Mouse (Mus musculus) limb, embryonic 10.5 days (tissue): ENCODE measurements at regions not wholly inside any gene's neighbourhood (a gene's known extent, or its start where the extent isn't known, plus 50 kb on each side); places are given as distances from the start of the nearest gene placed in this dataset.

ENCODE experiments used
- DNase-seq: peaks from one replicate; pipeline ENCODE4 v3.0.0-alpha.2; 2017; ENCODE audit warnings: low spot score
- H3K27ac ChIP-seq: fragments of 300-500 bp; sonication (generic); 2 replicates; pipeline ENCODE4 v1.5.1; 2016; ENCODE audit warnings: mild to moderate bottlenecking
- H3K27me3 ChIP-seq: fragments of 300-500 bp; sonication (generic); 2 replicates; pipeline ENCODE4 v1.6.1; 2016; ENCODE audit warnings: low read depth, mild to moderate bottlenecking; ENCODE audit not compliant: poor library complexity, severe bottlenecking
- H3K36me3 ChIP-seq: fragments of 300-500 bp; sonication (generic); 2 replicates; pipeline ENCODE4 v1.6.1; 2016; ENCODE audit warnings: mild to moderate bottlenecking, moderate library complexity
- H3K4me1 ChIP-seq: fragments of 300-500 bp; sonication (generic); 2 replicates; pipeline ENCODE4 v1.6.1; 2016
- H3K4me3 ChIP-seq: fragments of 300-500 bp; sonication (generic); 2 replicates; pipeline ENCODE4 v1.5.1; 2016; ENCODE audit warnings: mild to moderate bottlenecking, moderate library complexity
- H3K9me3 ChIP-seq: fragments of 300-500 bp; sonication (generic); replicated peaks from 2 replicates; pipeline ENCODE4 v1.6.1; 2016; ENCODE audit warnings: mild to moderate bottlenecking
- WGBS: fragments of 180-500 bp; shearing (Covaris S2); methylation state at CpG from one replicate; pipeline ENCODE4 v1.1.7; 2016; 5-methylcytosine and 5-hydroxymethylcytosine counted together

DNA sequence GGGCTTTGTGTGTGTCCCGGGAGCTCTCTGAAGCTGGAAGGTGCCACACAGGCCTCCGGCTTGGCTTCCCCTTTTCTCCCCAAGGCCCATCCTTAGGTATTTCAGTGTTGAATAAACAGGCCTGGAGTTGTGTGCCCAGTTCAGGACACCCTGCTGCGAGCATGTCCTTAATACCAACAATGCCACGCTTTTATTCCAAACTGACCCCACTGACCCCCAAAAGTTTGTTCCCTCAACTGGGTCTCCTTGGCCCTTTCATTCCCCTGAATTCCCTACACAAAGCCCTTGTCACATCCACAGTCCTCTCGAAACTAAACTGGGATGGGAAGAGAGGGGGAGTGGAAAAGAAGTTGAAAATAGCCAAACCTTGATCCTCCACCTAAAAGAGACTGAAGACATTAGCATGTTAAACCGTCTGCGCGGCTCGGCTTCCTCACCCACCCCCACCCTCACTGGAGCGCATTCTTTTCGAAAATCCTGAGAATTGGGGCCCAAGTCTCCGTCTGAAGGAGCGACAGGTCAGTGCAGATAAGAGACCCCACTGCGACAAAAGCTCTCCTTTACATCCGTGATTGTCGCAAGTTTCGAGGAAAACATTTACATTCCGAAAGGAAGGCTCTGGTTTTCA lies 283.7 kb downstream of the Pmp22 start:
- WGBS = 6% methylated on average over 18 of the region's 18 CpGs
- Histone ChIP-seq H3K27me3 (peaks cover 41% of the 10 kb centered on the region), H3K9me3 (no peaks in the 10 kb centered on the region), H3K4me3 (peak overlapping the region; percentile 43), H3K27ac (peak overlapping the region; percentile 39; the same call in 1 of the 2 replicates), H3K4me1 (peaks cover 15% of the 10 kb centered on the region), H3K36me3 (no peaks in the 10 kb centered on the region)
- peak; percentile 40 for DNase-seq

DNA sequence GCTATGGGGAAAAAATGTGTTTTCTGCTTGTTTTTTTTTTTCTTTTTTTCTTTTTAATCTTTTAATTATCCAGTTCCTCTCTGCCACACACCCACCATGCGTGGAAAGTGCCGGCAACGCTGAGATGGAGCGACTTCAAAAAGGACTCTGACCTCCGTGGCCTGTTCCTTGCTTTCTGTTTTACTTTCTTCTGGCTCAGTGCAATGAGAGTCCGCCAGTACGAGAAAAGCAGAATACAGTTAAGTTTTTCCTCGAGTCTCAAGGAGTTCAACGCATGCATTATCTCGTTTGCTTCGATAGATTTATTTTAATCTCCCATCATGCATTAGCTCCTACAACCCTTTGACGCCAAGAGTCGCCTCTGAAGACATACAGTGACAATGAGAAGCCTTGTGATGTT lies 284.3 kb downstream of the Pmp22 start:
- H3K27ac ChIP-seq = no peak overlapping the region
- DNase-seq = no peak
- 18% methylated on average over 13 of the region's 13 CpGs for WGBS
- H3K36me3 ChIP-seq = no peaks in the 10 kb centered on the region
- no peaks in the 10 kb centered on the region for H3K9me3 ChIP-seq
- peaks cover 15% of the 10 kb centered on the region for H3K4me1 ChIP-seq
- peak overlapping the region; percentile 43 for H3K4me3 ChIP-seq
- H3K27me3 ChIP-seq = peaks cover 38% of the 10 kb centered on the region

DNA sequence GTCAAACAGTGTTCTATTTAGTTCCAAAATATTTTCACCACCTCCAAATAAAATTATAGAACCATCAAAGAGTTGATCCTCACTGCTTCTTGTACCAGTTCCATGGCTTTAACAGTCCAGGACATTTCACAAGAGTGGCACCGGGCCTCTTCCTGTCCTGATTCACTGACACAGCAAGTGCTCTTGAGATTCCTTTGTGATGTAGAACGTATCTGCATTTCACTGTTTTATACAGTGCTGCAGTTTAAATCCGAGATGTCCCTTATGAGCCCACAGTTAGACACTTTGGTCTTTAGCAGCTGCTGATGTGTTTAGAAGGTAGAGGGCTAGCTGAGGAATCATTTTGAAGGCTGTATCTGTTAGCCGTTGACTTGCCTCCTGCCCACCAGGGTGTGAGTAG lies 284.8 kb downstream of the Pmp22 start:
- peaks cover 42% of the 10 kb centered on the region for H3K27me3 ChIP-seq
- peaks cover 15% of the 10 kb centered on the region for H3K4me1 ChIP-seq
- H3K9me3 ChIP-seq = no peaks in the 10 kb centered on the region
- DNase-seq = no peak
- H3K36me3 ChIP-seq = no peaks in the 10 kb centered on the region
- 84% methylated on average over 4 of the region's 4 CpGs for WGBS
- no peak overlapping the region for H3K27ac ChIP-seq
- H3K4me3 ChIP-seq = no peak overlapping the region

- H3K27ac ChIP-seq = no peak overlapping the region
- H3K4me3 ChIP-seq = no peak overlapping the region
- DNase-seq = no peak
- peaks cover 31% of the 10 kb centered on the region for H3K27me3 ChIP-seq
- no peaks in the 10 kb centered on the region for H3K9me3 ChIP-seq
- H3K36me3 ChIP-seq = no peaks in the 10 kb centered on the region
- H3K4me1 ChIP-seq = peaks cover 1% of the 10 kb centered on the region; the same call in 1 of the 2 replicates
- WGBS = 79% methylated on average over 5 of the region's 5 CpGs
These were observed 289.4 kb downstream of the Pmp22 start for GRCm38 (mm10) chr11:63418042-63418776.

GRCm38 (mm10) chr11:63420341-63420740 lies 291.6 kb downstream of the Pmp22 start:
- no peak overlapping the region for H3K27ac ChIP-seq
- H3K4me1 ChIP-seq = no peaks in the 10 kb centered on the region
- no peak for DNase-seq
- H3K27me3 ChIP-seq = peaks cover 19% of the 10 kb centered on the region; the same call in 1 of the 2 replicates
- no peaks in the 10 kb centered on the region for H3K9me3 ChIP-seq
- whole genome bisulfite sequencing = 87% methylated on average over 3 of the region's 3 CpGs
- H3K4me3 ChIP-seq = no peak overlapping the region
- H3K36me3 ChIP-seq = no peaks in the 10 kb centered on the region

DNA sequence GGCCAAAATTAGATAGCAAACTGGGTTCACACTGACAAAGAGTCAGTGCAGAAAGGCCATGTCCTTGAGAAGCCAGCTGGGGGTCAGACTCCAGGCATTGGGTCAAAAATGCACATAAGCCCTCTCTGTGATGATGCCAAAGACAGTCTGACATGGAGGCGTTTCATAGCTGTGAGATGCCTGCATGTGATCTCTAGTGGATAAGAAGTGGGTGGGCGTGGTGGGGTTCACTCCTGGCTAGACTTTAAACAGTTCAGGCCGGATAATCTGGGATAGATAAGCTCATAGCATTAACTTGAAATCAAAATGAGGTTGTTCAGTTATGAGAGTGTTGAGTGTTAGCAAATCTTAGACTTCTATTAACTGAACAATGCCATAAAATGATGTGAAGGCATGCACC lies 293.3 kb downstream of the Pmp22 start:
- H3K27ac ChIP-seq = no peak overlapping the region
- H3K4me3 ChIP-seq = no peak overlapping the region
- 0 out of 2 replicates have a peak, but pooled peaks cover 3% of the 10 kb centered on the region for H3K4me1 ChIP-seq
- 93% methylated on average over 3 of the region's 3 CpGs for WGBS
- no peaks in the 10 kb centered on the region for H3K36me3 ChIP-seq
- no peaks in the 10 kb centered on the region for H3K9me3 ChIP-seq
- no peak for DNase-seq
- peaks cover 19% of the 10 kb centered on the region; the same call in 1 of the 2 replicates for H3K27me3 ChIP-seq

GRCm38 (mm10) chr11:63424319-63424718 lies 295.5 kb downstream of the Pmp22 start:
- no peak for DNase-seq
- no peaks in the 10 kb centered on the region for H3K9me3 ChIP-seq
- H3K36me3 ChIP-seq = no peaks in the 10 kb centered on the region
- 81% methylated on average over 3 of the region's 3 CpGs for WGBS
- H3K27ac ChIP-seq = no peak overlapping the region
- H3K4me1 ChIP-seq = 0 out of 2 replicates have a peak, but pooled peaks cover 3% of the 10 kb centered on the region
- H3K27me3 ChIP-seq = peaks cover 6% of the 10 kb centered on the region; the same call in 1 of the 2 replicates
- H3K4me3 ChIP-seq = no peak overlapping the region

GRCm38 (mm10) chr11:63425741-63426140 lies 297.0 kb downstream of the Pmp22 start:
- Histone ChIP-seq H3K9me3 (no peaks in the 10 kb centered on the region), H3K27me3 (no peaks in the 10 kb centered on the region), H3K4me3 (no peak overlapping the region), H3K36me3 (no peaks in the 10 kb centered on the region), H3K4me1 (0 out of 2 replicates have a peak, but pooled peaks cover 3% of the 10 kb centered on the region), H3K27ac (no peak overlapping the region)
- no peak for DNase-seq
- WGBS = 31% methylated on average over 11 of the region's 11 CpGs

DNA sequence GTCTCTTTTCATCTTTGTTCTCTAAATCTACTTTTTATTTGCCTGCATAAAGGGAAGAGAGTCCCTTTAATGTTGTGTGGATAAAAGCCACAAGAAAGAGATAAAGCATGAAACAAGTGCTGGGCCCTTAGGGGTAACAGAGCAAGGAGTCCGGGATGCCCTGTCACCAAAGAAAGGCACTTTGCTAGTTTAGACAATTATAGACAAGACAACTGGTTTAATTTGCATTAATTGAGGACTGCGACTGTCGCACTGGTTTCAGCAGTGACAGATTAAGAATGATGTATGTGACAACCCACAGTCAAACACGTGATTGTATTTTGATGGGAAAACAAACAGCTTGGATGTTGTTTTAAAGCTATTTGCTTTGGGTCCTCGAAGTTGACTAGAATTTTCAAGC lies 325.0 kb downstream of the Pmp22 start:
- H3K36me3 ChIP-seq = no peaks in the 10 kb centered on the region
- 39% methylated on average over 5 of the region's 5 CpGs for WGBS
- no peaks in the 10 kb centered on the region for H3K27me3 ChIP-seq
- H3K9me3 ChIP-seq = no peaks in the 10 kb centered on the region
- no peak for DNase-seq
- no peak overlapping the region for H3K4me3 ChIP-seq
- no peak overlapping the region for H3K27ac ChIP-seq
- H3K4me1 ChIP-seq = peaks cover 7% of the 10 kb centered on the region

DNA sequence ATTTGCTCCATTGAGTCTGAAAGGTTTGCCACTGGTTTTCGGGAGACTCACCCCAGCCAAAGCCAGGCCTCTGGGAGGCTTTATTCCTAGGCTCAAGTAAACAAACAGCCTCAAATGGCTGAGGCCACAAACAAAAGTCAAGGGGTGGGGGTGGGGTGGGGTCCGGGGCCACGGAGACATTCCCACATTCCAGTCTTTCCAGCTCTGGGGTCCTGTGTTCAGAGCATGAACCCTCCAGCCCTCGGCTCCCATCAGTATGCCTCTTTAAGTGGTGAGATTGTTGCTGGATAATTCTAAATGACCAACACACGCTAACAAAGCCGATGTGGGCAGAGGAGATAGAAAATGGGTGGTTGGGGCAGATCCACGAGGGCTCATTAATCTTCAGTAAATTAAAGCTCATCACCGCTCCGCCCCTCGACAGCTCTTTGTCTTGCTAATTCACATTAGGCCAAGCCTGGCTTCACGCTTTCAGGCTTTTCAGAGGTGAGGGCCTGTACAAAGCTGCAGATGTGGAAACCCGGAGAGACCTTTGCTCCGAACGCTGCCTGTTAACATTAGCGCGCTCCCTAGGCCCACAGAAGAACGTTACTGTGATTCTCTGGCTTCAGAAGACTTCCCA lies 326.2 kb downstream of the Pmp22 start:
- Histone ChIP-seq H3K27ac (peak overlapping the region; percentile 69), H3K4me3 (no peak overlapping the region), H3K27me3 (no peaks in the 10 kb centered on the region), H3K4me1 (peaks cover 7% of the 10 kb centered on the region), H3K9me3 (no peaks in the 10 kb centered on the region), H3K36me3 (no peaks in the 10 kb centered on the region)
- peak; percentile 36 for DNase-seq
- 18% methylated on average over 17 of the region's 17 CpGs for WGBS

GRCm38 (mm10) chr11:63456356-63456755 lies 327.6 kb downstream of the Pmp22 start:
- H3K27me3 ChIP-seq = no peaks in the 10 kb centered on the region
- 63% methylated on average over 3 of the region's 3 CpGs for WGBS
- H3K4me3 ChIP-seq = no peak overlapping the region
- peaks cover 7% of the 10 kb centered on the region for H3K4me1 ChIP-seq
- H3K36me3 ChIP-seq = no peaks in the 10 kb centered on the region
- DNase-seq = peak; percentile 27
- no peaks in the 10 kb centered on the region for H3K9me3 ChIP-seq
- no peak overlapping the region for H3K27ac ChIP-seq

DNA sequence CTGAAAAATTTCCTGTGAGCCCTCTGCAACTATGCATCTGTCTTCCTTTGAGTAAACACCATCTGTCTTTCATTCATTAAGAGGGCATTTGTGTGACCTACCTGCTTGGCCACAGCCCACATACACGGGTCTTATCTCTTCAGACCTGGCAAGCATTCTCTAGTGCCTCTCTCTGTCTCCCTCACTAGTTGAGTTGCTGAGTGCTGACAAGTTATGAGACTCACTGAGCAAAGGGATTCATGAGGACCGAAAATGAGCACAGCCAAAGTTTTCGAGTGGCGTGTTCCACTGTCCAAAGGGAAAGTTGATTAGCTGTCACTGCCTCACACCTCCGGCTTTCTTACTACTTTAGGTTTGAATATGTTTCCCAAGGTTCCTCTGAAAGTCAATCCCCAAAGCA lies 328.5 kb downstream of the Pmp22 start:
- DNase-seq = no peak
- Histone ChIP-seq H3K4me3 (no peak overlapping the region), H3K36me3 (no peaks in the 10 kb centered on the region), H3K4me1 (peaks cover 7% of the 10 kb centered on the region), H3K27ac (no peak overlapping the region), H3K27me3 (no peaks in the 10 kb centered on the region), H3K9me3 (no peaks in the 10 kb centered on the region)
- 75% methylated on average over 5 of the region's 5 CpGs for WGBS

- Histone ChIP-seq H3K4me3 (no peak overlapping the region), H3K36me3 (no peaks in the 10 kb centered on the region), H3K27ac (no peak overlapping the region), H3K27me3 (peaks cover 8% of the 10 kb centered on the region; the same call in 1 of the 2 replicates), H3K9me3 (no peaks in the 10 kb centered on the region), H3K4me1 (peaks cover 21% of the 10 kb centered on the region)
- 73% methylated on average over 7 of the region's 7 CpGs for WGBS
- no peak for DNase-seq
These were observed 331.4 kb downstream of the Pmp22 start for GRCm38 (mm10) chr11:63460146-63460545.
